Mouse (Mus musculus) stomach, embryonic 15.5 days (tissue): ENCODE measurements around the gene Faf1. TPM values are rescaled to one million over a fixed set of nuclear protein-coding genes. Genes with fewer than 3 reads are reported as not detected.
A peak's percentile ranks its signal among the peaks of the same experiment; 100 is the strongest.

Experiments used
- ATAC-seq: fragments of 200-750 bp; cut with Nextera tagmentation; 2 replicates; pipeline ENCODE4 v1.8.0; 2017; ENCODE audit warnings: low read depth, moderate number of reproducible peaks, moderate TSS enrichment; ENCODE audit not compliant: insufficient read depth, low FRiP score
- H3K27ac ChIP-seq: fragments of 300-500 bp; sonication (generic); 2 replicates; pipeline ENCODE4 v1.5.1; 2015; ENCODE audit warnings: mild to moderate bottlenecking, inconsistent platforms
- H3K27me3 ChIP-seq: fragments of 300-500 bp; sonication (generic); replicated peaks from 2 replicates; pipeline ENCODE4 v1.6.1; 2015; ENCODE audit warnings: inconsistent platforms
- H3K36me3 ChIP-seq: fragments of 300-500 bp; sonication (generic); 2 replicates; pipeline ENCODE4 v1.6.1; 2015; ENCODE audit warnings: inconsistent platforms
- H3K4me1 ChIP-seq: fragments of 300-500 bp; sonication (generic); 2 replicates; pipeline ENCODE4 v1.6.1; 2015; ENCODE audit warnings: inconsistent platforms
- H3K4me2 ChIP-seq: fragments of 300-500 bp; sonication (generic); 2 replicates; pipeline ENCODE4 v1.6.1; 2015; ENCODE audit warnings: mild to moderate bottlenecking, inconsistent platforms
- H3K4me3 ChIP-seq: fragments of 300-500 bp; sonication (generic); replicated peaks from 2 replicates; pipeline ENCODE4 v1.5.1; 2015; ENCODE audit warnings: inconsistent platforms
- H3K9ac ChIP-seq: fragments of 300-500 bp; sonication (generic); 2 replicates; pipeline ENCODE4 v1.6.1; 2015; ENCODE audit warnings: inconsistent platforms
- H3K9me3 ChIP-seq: fragments of 300-500 bp; sonication (generic); 2 replicates; pipeline ENCODE4 v1.6.1; 2016; ENCODE audit warnings: inconsistent platforms
- WGBS: fragments of 180-500 bp; shearing (Covaris S2); methylation state at CpG from one replicate; pipeline ENCODE4 v1.1.7; 2015; 5-methylcytosine and 5-hydroxymethylcytosine counted together
- polyA plus RNA-seq: library from polyadenylated mRNA; unstranded; fragments of >200 nt; fragmentation: Nextera tagmentation; extraction: Ambion mirVana; gene quantifications from 2 replicates; pipeline ENCODE4 v1.2.1, GENCODE M21; 2015

Gene Faf1
- polyA plus RNA-seq, 1 experiment from 2014 or later: 24.3 TPM

DNA sequence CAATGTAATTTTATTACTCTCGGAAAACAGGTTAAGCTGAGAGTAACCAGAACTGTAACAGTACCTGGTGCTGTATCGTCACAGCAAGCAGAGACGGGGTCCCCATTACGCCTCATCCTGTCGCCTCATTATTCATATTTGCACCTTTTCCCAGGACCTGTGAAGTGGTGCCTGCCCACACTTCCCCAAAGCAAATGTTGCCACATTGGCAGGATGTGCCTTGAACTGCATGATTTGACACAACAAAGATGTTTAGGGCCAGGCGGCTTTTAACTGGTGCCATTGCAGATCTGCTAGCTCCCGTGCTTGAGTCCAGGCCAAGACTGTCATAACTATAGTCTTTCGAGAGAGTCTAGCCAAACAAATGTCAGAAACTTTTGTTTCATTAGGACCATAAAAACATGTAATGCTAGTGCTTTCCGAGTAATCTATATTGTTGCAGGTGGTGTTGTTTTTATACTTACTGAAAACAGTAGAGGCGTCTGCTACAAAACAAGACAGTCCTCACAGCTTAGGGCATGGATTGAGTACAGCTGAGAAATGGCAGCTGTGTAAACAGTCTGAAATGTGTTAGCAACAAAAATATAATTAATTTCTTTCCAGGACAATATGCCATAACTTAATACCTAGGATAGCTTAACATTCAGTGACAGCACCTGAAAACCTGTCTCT lies 121.3 kb downstream of the Faf1 start:
- H3K27me3 ChIP-seq: no peaks in the 10 kb centered on the region
- no peak for ATAC-seq
- no peaks in the 10 kb centered on the region for H3K36me3 ChIP-seq
- no peak overlapping the region for H3K9ac ChIP-seq
- no peak overlapping the region for H3K4me2 ChIP-seq
- 58% methylated on average over 10 of the region's 10 CpGs for WGBS
- H3K27ac ChIP-seq: no peak overlapping the region
- no peaks in the 10 kb centered on the region for H3K9me3 ChIP-seq
- no peak overlapping the region for H3K4me3 ChIP-seq
- no peaks in the 10 kb centered on the region for H3K4me1 ChIP-seq

DNA sequence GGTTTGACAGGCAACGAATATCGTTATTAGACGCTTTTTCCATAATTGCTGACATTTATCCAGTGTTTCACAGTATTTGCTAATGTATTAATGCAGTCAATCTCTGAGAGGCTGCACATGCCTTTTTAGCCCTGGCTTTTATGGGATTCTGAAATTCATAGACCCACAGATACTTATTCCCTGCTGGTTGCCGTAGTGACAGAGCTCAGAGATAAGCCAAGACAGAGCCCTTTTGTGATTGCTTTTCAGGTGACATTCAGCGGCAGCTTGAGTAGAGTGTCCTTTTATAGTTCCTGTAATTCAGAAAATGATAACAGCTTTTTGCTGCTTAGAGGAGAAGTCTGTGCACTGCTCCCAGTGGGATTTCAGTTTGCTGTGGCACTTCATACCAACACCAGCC lies 130.0 kb downstream of the Faf1 start:
- Histone ChIP-seq H3K36me3 (no peaks in the 10 kb centered on the region), H3K4me3 (no peak overlapping the region), H3K9me3 (no peaks in the 10 kb centered on the region), H3K9ac (no peak overlapping the region), H3K4me2 (no peak overlapping the region), H3K27me3 (no peaks in the 10 kb centered on the region), H3K27ac (no peak overlapping the region), H3K4me1 (no peaks in the 10 kb centered on the region)
- ATAC-seq: no peak
- whole genome bisulfite sequencing: 56% methylated on average over 5 of the region's 5 CpGs

- no peak overlapping the region for H3K4me2 ChIP-seq
- no peaks in the 10 kb centered on the region for H3K4me1 ChIP-seq
- WGBS: 76% methylated on average over 1 of the region's 1 CpGs
- no peaks in the 10 kb centered on the region for H3K9me3 ChIP-seq
- no peaks in the 10 kb centered on the region for H3K27me3 ChIP-seq
- no peak overlapping the region for H3K4me3 ChIP-seq
- H3K9ac ChIP-seq: no peak overlapping the region
- no peak overlapping the region for H3K27ac ChIP-seq
- no peak for ATAC-seq
- no peaks in the 10 kb centered on the region for H3K36me3 ChIP-seq
These were observed 138.8 kb downstream of the Faf1 start for GRCm38 (mm10) chr4:109815161-109815560.

DNA sequence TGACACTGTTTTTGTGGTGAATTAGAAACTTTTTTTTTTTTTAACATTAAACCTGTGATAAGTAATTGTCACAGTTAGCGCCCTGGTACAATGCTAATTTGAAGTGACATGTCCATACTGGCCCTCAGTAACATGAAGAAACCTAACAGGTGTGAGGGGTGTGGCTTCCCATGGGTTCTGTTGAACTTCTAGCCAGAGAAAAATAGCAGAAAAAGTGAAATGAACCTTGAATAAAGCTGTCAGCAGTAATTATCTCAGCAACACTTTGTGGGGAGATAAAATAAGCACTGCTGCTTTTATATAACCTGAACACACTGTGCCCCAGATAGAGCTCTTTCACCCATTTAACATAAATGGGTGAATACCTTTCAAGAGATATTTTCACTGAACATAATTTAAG lies 139.2 kb downstream of the Faf1 start:
- Histone ChIP-seq H3K4me2 (no peak overlapping the region), H3K36me3 (no peaks in the 10 kb centered on the region), H3K4me3 (no peak overlapping the region), H3K9ac (no peak overlapping the region), H3K4me1 (no peaks in the 10 kb centered on the region), H3K27ac (no peak overlapping the region), H3K27me3 (no peaks in the 10 kb centered on the region), H3K9me3 (no peaks in the 10 kb centered on the region)
- WGBS: 88% methylated on average over 1 of the region's 1 CpGs
- ATAC-seq: no peak

DNA sequence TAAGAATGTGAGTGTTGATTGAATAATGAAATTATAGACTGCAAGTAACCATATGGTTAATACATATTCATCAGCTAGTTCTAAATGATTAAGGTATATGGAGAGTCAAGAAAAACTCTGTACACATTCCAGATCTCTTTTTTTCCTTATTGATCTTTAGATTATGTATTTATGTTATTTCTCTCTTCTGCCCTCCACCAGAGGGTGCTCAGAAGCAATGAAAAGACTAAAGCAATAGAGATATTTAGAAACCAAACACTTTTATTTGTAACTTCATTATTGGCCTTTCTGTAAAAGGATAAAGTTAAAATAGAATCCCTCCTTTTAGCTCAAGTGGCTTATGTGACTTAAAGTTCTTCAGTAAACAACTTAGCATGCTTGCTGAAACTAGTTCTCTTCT lies 143.1 kb downstream of the Faf1 start:
- ATAC-seq: no peak
- no peaks in the 10 kb centered on the region for H3K27me3 ChIP-seq
- no peaks in the 10 kb centered on the region for H3K36me3 ChIP-seq
- H3K27ac ChIP-seq: no peak overlapping the region
- H3K4me2 ChIP-seq: no peak overlapping the region
- H3K4me3 ChIP-seq: no peak overlapping the region
- no peaks in the 10 kb centered on the region for H3K4me1 ChIP-seq
- no peak overlapping the region for H3K9ac ChIP-seq
- no peaks in the 10 kb centered on the region for H3K9me3 ChIP-seq

DNA sequence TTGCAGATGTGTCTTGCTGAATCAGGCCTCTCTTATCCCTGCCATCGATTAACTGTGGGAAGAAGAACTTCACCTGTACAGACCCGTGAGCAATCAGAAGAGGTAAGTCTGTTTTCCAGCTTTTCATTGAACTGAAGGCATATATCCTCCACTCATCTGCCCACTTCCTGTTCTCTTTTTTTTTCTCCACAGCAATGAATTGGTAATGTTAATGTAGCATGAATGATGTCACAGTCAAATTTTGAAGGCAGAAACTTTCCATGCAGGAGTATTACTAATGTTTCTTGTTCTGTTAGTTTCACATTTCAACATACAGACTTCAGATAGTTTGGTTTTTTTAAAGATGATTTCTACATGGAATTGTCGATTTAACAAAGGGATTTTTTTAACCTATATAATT lies 153.4 kb downstream of the Faf1 start:
- Histone ChIP-seq H3K4me3 (no peak overlapping the region), H3K9ac (no peak overlapping the region), H3K36me3 (0 out of 2 replicates have a peak, but pooled peaks cover 4% of the 10 kb centered on the region), H3K9me3 (no peaks in the 10 kb centered on the region), H3K4me1 (no peaks in the 10 kb centered on the region), H3K4me2 (no peak overlapping the region), H3K27ac (no peak overlapping the region), H3K27me3 (no peaks in the 10 kb centered on the region)
- ATAC-seq: no peak
- WGBS: 89% methylated on average over 3 of the region's 3 CpGs

DNA sequence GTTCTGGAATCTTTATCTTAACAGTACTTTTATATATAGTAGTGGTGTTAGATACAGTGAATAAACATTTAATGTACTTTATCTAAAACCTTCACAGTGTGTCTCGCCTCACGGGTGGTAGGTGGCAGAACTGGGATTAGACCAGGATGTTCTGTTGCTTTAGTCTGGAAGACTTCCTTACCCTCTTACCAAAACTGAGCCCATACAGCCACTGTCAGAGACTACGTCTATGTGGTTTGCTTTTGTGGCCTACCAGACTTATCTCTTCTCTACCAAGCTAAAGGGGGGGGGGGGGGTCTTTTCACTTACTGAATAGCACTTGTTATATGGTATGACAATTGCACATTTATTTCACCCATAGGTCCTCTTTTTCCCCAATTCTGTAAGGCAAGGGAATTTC lies 181.5 kb downstream of the Faf1 start:
- no peak overlapping the region for H3K4me3 ChIP-seq
- H3K9me3 ChIP-seq: no peaks in the 10 kb centered on the region
- no peak for ATAC-seq
- H3K4me1 ChIP-seq: 0 out of 2 replicates have a peak, but pooled peaks cover 6% of the 10 kb centered on the region
- H3K9ac ChIP-seq: no peak overlapping the region
- 83% methylated on average over 3 of the region's 3 CpGs for WGBS
- no peaks in the 10 kb centered on the region for H3K27me3 ChIP-seq
- H3K4me2 ChIP-seq: no peak overlapping the region
- H3K27ac ChIP-seq: no peak overlapping the region
- no peaks in the 10 kb centered on the region for H3K36me3 ChIP-seq

DNA sequence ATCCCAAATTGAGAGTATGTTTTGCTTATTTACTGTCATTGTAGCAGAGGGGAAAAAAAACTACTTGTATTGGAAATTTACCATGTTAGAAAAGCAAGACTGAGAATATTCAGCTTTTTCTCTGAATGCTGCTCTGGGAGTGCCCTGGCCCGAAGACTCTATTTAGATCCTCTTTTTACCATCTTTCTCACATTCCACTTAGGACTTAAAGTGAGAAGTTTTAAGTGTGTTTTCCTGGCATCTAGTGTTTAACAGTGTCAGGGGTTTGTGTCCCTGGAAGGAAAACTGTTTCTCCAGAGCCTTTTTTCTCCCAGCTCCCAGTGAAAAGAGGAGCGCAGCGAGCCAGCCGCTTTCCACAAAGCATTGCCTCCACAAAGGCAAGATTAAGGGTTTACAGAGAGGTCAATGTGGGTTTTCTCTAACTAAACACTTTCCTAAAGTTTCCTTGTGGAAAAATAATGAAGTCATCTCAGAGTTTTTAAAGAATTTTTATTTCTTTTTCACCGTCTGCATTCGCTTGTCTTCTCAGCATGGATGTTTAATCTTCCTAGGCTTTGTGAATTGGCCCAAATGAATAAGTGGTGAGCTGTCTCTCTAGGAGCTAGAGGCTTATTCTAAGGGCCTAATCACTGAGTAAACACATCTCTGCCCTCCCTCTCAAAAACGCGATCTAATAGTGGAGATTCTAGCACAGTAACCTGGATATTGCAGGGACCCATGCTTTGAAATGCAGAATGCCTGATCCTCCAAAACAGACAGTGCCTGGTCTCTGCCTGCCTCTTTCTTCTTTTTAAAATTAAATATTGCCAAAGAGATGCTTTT lies 182.4 kb downstream of the Faf1 start:
- 0 out of 2 replicates have a peak, but pooled peaks cover 6% of the 10 kb centered on the region for H3K4me1 ChIP-seq
- no peak overlapping the region for H3K9ac ChIP-seq
- WGBS: 30% methylated on average over 8 of the region's 8 CpGs
- H3K36me3 ChIP-seq: no peaks in the 10 kb centered on the region
- no peaks in the 10 kb centered on the region for H3K9me3 ChIP-seq
- 0 out of 2 replicates have a peak overlapping the region, but pooled peaks have one; percentile 10 for H3K27ac ChIP-seq
- H3K4me3 ChIP-seq: no peak overlapping the region
- H3K4me2 ChIP-seq: no peak overlapping the region
- H3K27me3 ChIP-seq: no peaks in the 10 kb centered on the region
- 0 out of 2 replicates have a peak, but pooled peaks have one; percentile 35 for ATAC-seq

- Histone ChIP-seq H3K36me3 (no peaks in the 10 kb centered on the region), H3K27ac (no peak overlapping the region), H3K9me3 (no peaks in the 10 kb centered on the region), H3K4me3 (no peak overlapping the region), H3K27me3 (no peaks in the 10 kb centered on the region), H3K4me1 (0 out of 2 replicates have a peak, but pooled peaks cover 6% of the 10 kb centered on the region), H3K9ac (no peak overlapping the region), H3K4me2 (no peak overlapping the region)
- 59% methylated on average over 7 of the region's 7 CpGs for WGBS
- no peak for ATAC-seq
These were observed 183.0 kb downstream of the Faf1 start for GRCm38 (mm10) chr4:109859401-109859800.

- 67% methylated on average over 2 of the region's 2 CpGs for WGBS
These were observed 183.9 kb downstream of the Faf1 start for GRCm38 (mm10) chr4:109860256-109860655.

DNA sequence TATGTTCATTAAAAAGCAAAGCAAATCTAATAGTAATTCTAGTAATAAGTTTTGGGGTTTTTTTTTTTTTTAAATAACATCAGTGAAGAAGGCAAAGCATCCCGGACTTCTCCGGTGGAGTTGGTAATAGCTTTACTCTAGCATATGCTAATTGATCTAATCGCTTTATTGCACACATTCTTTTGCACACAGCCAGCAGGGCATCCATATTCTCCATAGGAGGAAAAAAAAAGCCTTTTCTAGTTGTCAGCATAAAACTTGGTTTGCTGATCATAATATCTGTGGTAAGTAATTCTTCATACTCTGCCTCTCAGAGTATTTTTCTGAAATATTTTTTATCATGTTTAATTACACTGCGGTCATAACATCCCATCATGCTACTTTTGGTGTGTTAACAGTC lies 185.9 kb downstream of the Faf1 start:
- Histone ChIP-seq H3K9me3 (no peaks in the 10 kb centered on the region), H3K4me1 (0 out of 2 replicates have a peak, but pooled peaks cover 6% of the 10 kb centered on the region), H3K27me3 (no peaks in the 10 kb centered on the region), H3K9ac (no peak overlapping the region), H3K27ac (no peak overlapping the region), H3K4me2 (no peak overlapping the region), H3K4me3 (no peak overlapping the region), H3K36me3 (no peaks in the 10 kb centered on the region)
- 91% methylated on average over 4 of the region's 4 CpGs for WGBS
- ATAC-seq: no peak

More at GRCm38 (mm10) chr4:109860256-109860655, 183.9 kb downstream of the Faf1 start:
- H3K4me3 ChIP-seq: no peak overlapping the region
- no peaks in the 10 kb centered on the region for H3K27me3 ChIP-seq
- H3K9me3 ChIP-seq: no peaks in the 10 kb centered on the region
- no peak overlapping the region for H3K27ac ChIP-seq
- H3K36me3 ChIP-seq: no peaks in the 10 kb centered on the region
- no peak overlapping the region for H3K4me2 ChIP-seq
- no peak overlapping the region for H3K9ac ChIP-seq
- H3K4me1 ChIP-seq: 0 out of 2 replicates have a peak, but pooled peaks cover 6% of the 10 kb centered on the region
- no peak for ATAC-seq

- H3K4me1 ChIP-seq: 0 out of 2 replicates have a peak, but pooled peaks cover 6% of the 10 kb centered on the region
- H3K9ac ChIP-seq: no peak overlapping the region
- H3K4me2 ChIP-seq: no peak overlapping the region
- no peaks in the 10 kb centered on the region for H3K36me3 ChIP-seq
- 65% methylated on average over 3 of the region's 3 CpGs for WGBS
- no peak overlapping the region for H3K4me3 ChIP-seq
- no peak overlapping the region for H3K27ac ChIP-seq
- H3K9me3 ChIP-seq: no peaks in the 10 kb centered on the region
- no peaks in the 10 kb centered on the region for H3K27me3 ChIP-seq
- no peak for ATAC-seq
These were observed 186.6 kb downstream of the Faf1 start for GRCm38 (mm10) chr4:109863021-109863420.
